Mouse (Mus musculus) adrenal gland, postnatal 14 days (tissue): ENCODE measurements around the gene A730071L15Rik. TPM values are rescaled to one million over a fixed set of nuclear protein-coding genes. Genes with fewer than 3 reads are reported as not detected.

ENCODE experiments used
- DNase-seq: peaks from one replicate; pipeline ENCODE4 v3.0.0; 2021; ENCODE audit warnings: mixed read lengths
- long read RNA-seq, 2 experiments: library from polyadenylated mRNA; stranded (forward); transcript quantifications; one replicate each; pipeline ENCODE4 v2.0.0; 2021
- total RNA-seq: library from RNA; stranded (reverse); gene quantifications from 2 replicates; pipeline ENCODE4 v1.2.3, GENCODE M21; 2021

Gene A730071L15Rik
- total RNA-seq, result not detected in 2 replicates
- long read RNA-seq, experiment 1, result 0 reads
- long read RNA-seq, experiment 2, result 0 reads

DNA sequence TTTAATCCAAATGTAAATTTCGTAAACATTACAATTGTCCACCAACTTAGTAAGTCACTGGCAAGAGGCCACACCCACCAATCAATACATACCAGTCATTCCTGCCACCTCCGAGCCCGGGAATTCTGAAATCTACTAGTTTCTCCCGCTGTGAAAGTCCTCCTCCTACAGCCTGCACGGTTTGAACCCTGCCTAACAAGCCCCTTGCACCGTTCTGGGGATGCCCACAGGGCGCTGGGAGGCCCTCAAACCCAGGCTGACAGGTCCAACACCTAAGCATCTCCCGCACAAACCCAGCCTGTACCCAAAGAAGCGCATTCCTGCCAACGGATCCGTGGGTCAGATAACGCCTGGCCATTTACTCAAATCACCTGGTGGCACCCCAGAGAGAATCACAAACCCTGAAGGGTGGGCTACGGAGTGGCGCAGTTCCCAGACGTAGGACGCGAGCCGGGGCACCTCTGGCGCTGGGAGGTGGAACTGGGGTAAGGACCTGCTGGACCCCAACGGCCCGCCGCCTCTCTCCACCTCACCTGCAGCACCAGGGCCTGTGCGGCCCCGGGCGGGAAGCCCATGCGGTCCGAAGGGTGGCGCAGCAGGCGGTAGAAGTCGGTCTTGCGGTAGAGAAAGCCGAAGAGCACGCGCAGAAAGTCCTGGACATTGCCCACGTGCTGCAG is at the start of gene A730071L15Rik:
TSS of gene A730071L15Rik (plus strand) at position 620 of the 677 bp plus-strand sequence.
- DNase-seq, result peak; percentile 18

GRCm38 (mm10) chr11:6152864-6153263 is 47.0 kb upstream of the A730071L15Rik start:
- no peak for DNase-seq

DNA sequence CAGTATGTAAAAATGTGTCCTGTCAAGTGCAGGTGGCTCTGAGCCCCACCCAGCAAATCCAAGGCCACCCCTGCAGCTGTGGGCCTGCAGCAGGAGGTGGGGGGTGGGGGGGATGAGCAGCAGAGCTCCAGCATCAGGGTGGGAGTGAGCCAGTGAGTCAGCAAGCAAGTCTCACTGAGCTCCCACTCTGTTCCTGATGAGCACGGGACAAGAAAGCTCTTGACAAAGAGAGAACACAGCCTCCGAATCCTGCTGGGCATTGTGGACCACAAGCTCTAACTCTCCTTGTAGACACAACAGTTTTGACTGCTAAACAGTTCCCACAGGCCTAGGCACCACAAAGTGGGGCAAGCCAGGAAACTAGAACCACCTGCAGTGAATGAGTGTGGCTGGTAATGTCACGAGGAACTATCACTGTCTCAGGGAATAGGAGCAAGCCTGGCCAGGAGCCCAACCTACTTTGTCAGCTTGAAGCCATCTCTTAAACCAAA is 45.6 kb upstream of the A730071L15Rik start:
- no peak for DNase-seq

- no peak for DNase-seq
These were observed 43.2 kb upstream of the A730071L15Rik start for GRCm38 (mm10) chr11:6156651-6157050.

DNA sequence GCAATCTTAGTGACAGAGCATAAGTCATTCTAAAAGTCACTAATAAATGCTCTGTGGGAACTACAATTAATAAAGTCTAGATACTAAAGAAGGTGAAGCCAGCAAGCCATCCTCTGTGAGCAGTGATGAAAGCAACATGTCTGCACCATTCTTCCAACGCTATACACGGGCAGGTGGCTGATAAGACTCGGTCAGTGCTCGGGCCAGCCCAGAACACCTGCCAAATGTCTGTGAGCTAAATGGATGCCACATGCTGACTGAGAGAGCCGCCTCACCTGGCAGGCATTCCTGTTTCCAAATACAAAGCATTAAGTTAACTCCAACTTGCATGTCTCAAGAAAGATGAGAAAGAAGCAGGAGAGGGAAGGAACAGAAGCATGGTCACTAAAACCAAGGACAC is 42.7 kb upstream of the A730071L15Rik start:
- DNase-seq, result no peak

DNA sequence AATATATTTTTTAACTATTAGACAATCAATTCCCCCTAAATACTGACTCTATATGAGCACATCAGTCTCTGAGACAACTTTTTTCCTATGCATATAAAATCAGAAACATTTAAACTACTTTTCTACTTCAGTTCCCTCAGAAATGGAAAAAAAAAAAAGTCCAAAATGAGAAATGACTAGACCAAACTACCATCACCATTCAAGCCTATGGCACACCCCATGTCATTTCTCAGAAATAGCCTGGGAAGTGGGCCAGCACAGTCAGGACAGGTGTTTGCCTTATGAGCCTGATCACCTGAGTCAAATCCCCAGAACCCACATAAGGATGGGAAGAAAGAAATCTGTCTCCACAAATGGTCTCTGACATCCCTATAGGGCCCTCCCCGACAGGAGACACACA is 41.3 kb upstream of the A730071L15Rik start:
- DNase-seq, result no peak

DNA sequence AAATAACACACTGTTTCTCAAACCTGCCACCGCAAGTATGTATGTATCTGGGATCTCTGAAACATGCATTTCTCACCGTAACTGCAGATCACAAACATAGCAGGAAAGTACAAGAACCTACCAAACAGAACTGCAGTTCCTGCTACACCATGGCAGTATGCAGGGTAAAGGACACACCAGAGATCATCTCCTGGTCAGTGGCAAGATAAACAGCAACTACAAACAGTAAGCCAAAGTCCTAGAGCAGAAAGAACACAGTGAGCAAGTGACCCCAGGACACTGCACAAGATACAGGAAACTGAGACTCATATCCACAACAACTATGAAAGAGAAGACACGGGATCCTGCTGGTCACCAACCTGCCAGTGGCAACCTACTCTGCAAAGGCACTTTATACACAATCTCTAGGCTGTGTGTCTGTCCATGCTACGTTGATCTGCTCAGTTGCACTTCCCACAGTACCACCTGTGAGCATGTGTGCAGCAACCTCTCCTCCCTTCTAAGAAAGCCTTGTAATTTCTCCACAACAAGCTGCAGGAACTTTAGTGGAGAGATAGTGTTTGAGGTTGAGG is 40.0 kb upstream of the A730071L15Rik start:
- no peak for DNase-seq

DNA sequence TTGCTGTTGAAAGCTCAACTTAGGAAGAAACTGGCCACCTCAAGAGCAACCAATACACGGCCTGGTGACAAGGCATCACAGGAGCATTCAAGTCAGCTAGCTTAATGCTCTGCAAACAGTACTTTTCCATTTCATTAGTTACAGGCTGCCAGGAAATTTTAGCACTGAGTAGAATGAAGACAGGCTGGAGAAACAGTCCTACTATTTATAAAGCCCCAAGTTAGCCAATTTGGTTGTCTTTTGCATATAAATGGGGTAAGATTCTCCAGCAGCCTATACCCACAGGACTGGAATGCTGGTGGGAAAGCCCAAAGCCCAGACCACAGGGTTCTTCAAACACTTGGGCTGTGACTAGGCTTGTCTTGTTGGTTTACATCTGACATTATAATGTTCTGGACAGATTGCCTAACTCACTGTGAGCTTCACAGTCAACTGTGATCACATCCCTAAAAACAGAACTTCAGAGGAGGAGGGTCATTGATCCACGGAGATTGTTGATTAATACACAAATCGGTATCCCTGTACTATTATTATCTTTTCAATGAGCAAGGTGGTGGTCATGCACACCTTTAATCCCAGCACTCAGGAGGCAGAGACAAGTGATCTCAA is 39.1 kb upstream of the A730071L15Rik start:
- DNase-seq, result no peak

GRCm38 (mm10) chr11:6161549-6161948 is 38.3 kb upstream of the A730071L15Rik start:
- no peak for DNase-seq

- no peak for DNase-seq
These were observed 36.8 kb upstream of the A730071L15Rik start for GRCm38 (mm10) chr11:6163062-6163461.

- DNase-seq, result no peak
These were observed 36.1 kb upstream of the A730071L15Rik start for GRCm38 (mm10) chr11:6163706-6164105.

GRCm38 (mm10) chr11:6164781-6165180 is 35.0 kb upstream of the A730071L15Rik start:
- DNase-seq, result no peak

DNA sequence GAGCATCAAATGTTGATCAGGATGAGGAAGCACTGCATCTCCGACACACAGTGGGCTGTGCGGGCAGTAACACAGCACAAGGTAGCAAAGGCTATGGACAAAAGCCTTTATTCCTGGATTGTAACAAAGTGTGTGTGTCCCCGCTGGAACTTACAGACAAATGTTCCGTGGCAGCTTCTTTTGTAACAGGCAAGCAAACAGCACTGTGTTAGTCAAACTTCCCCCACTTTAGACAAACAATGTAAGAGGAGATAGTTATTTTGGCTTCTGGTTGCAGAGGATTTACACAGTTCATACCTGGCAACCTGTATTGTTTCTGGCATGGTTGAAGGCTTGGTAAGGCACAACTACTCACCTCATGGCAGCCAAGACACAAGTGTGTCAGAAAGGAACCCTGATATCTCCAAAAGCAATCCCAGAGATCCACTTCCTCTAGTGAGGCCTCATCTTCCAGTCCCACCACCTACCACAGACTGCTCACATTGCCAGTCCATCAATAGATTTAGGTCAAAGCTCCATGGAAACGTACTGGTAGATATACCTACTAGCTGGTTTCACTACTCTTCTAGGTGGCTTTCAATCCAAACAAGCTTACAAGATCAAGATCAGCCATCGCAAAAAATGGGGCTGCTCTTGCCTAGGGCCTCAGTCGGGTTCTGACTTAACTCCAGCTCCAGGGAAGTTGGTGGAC is 34.3 kb upstream of the A730071L15Rik start:
- no peak for DNase-seq

- no peak for DNase-seq
These were observed 33.5 kb upstream of the A730071L15Rik start for GRCm38 (mm10) chr11:6166351-6166750.

DNA sequence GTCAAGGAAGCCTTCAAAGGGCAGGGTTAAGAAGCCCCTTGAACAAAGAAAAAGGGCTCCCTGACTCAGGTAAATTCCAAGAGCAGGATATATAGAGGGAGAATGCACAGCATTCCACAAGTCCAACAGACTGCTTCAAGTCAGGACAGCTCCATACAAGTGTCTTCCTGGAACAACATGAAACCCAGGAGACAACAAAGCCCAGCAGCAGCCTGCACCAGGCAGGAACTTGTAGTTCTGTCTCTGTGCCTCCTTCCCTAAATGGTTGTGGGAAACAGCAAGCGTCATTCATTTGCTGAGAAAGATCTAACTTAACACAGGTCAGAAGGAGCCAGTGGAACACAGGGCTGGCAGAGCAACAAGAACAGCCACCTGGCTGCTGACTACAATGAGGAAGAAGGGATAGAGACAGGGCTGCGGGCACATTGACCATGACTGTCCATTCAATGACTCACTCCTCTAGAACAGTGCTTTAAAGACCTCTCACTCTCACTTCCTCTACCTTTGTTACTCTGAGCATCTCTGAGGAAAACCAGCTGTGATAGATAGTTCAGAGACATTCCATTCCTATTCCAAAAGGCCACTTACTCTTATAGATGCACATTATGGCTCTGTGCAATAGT is 30.7 kb upstream of the A730071L15Rik start:
- DNase-seq, result no peak

GRCm38 (mm10) chr11:6174719-6175118 is 25.1 kb upstream of the A730071L15Rik start:
- peak; percentile 56 for DNase-seq

- no peak for DNase-seq
These were observed 24.3 kb upstream of the A730071L15Rik start for GRCm38 (mm10) chr11:6175506-6175905.

GRCm38 (mm10) chr11:6177781-6178420 is 21.9 kb upstream of the A730071L15Rik start:
- no peak for DNase-seq

DNA sequence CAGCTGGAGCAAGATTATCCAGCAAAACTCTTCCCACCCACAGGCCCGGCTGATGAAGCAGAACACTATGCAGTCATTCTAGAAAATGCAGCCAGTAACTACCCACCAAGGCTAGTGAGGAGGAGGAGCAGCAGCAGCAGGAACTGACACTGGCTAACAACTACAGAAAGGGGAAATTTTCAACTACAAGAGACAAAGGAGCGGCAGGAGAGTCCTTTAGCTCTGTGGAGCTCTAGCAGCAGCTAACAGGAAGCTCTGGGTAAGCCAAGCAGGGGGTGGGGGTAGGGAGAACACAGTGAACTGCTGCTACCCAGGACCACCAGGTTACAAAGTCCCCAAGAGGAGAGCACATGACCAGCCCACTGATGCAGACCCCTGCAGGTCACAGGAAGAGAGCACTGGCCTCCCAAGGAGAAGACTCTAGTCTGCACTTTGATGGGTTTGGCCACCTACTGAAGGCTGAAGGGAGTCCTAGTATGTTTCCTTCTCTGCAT is 21.1 kb upstream of the A730071L15Rik start:
- DNase-seq, result no peak

DNA sequence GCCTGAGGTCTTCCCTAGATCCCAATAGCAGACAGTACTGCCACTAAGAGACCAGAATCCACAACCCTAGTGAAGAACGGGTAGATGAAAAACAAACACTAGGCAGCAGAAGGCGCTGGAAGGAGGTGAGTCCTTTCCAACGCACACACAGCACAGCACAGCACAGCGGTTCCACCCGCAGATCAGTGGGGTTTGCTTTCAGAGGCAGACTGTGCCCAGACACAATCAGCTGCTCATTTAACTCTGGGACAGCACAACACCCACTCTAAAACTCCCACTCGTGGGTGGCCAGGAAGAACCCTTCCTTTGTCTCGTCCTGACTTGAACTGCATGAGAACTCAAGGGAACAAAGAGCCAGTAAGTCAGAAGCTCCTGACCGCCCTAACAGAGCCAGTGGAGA is 20.6 kb upstream of the A730071L15Rik start:
- no peak for DNase-seq

GRCm38 (mm10) chr11:6180811-6181399 is 18.9 kb upstream of the A730071L15Rik start:
- no peak for DNase-seq
